Mouse (Mus musculus) monocyte, adult 59 days (primary cell): ENCODE results near the gene Pde1c. TPM values are rescaled to one million over a fixed set of nuclear protein-coding genes. Genes with fewer than 3 reads are reported as not detected.

Experiments
- total RNA-seq, 2 experiments: library from RNA; stranded (reverse); gene quantifications; one replicate each; pipeline ENCODE4 v1.2.4; 2023

The Pde1c gene
- total RNA-seq: not detected

GRCm38 (mm10) chr6:56568470-56569372, at the start of gene Pde1c:
Gene Pde1c (minus strand): TSS chr6:56569103.

Other genes starting within 250 kb of the Pde1c start
- 10 to 100 TPM; 22.9 to 23.6 TPM for gene Lsm5, start 135.6 kb upstream of the Pde1c start, total RNA-seq
- 10 to 100 TPM; 45.6 to 46.9 TPM for gene Avl9, start 145.8 kb upstream of the Pde1c start, total RNA-seq
- 10 to 100 TPM; 48.3 to 49.5 TPM for gene Kbtbd2, start 228.7 kb upstream of the Pde1c start, total RNA-seq